Mouse (Mus musculus): Measurements from ENCODE around the gene Hspb8. TPM values are rescaled to one million over a fixed set of nuclear protein-coding genes. Genes with fewer than 3 reads are reported as not detected.

Gene Hspb8
- polyA plus RNA-seq (2012; rRNA removed; ENCODE audit: low replicate concordance): 148 and 168 TPM in 2 replicates

DNA sequence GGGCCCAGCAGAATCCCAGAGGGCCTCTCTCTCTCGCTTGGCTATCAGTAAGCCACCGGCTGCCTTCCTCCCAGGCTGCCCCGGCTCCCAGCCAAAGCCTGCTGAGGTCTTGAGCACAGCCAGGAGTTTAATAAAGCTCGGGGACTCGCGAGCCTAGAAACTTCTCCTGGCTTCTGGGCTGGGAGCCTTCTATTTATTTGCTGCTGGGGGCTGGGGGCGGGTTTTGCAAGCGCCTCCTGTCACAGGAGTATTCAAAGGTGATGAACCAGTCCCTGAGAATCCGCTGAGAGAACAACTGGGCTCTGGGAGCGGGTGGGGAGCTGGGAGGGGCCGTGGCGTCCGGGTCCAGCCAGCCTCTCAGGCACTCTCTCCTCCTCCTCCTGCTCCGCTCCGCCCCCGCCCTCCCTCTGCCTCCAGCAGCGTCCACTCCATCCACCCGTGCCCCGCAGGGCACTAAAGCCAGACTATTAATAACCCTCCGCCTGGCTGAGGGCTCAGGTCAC is at the start of gene Hspb8:
Hspb8 (minus strand) TSS at position 166 of the 503 bp plus-strand sequence.

Other genes with a start within 250 kb of the Hspb8 start
- gene Ccdc60, start 133.9 kb downstream of the Hspb8 start, polyA plus RNA-seq (2012; rRNA removed; ENCODE audit: low replicate concordance): 1.4 TPM in 1 of 2 replicates, not detected in the other
- gene Srrm4, start 169.0 kb upstream of the Hspb8 start, polyA plus RNA-seq (2012; rRNA removed; ENCODE audit: low replicate concordance): 0.52 and 1.8 TPM in 2 replicates